Mouse (Mus musculus) gastrocnemius, postnatal 36 days (tissue): ENCODE data around the gene Nrip1. TPM values are rescaled to one million over a fixed set of nuclear protein-coding genes. Genes with fewer than 3 reads are reported as not detected.

Experiments
- DNase-seq, 2 experiments: peaks; one replicate each; pipeline ENCODE4 v3.0.0; 2022
- intact Hi-C: fragments of 180-260 bp; cut with DNase I; formaldehyde crosslinking; loops from one replicate; pipeline ENCODE4 v1.15.1; 2025
- total RNA-seq, 2 experiments: library from RNA; stranded (reverse); gene quantifications; 2 replicates each; pipeline ENCODE4 v1.2.3; 2021

The Nrip1 gene
- total RNA-seq, 2 experiments from 2014 or later = 38.2 to 40.5 TPM

GRCm38 (mm10) chr16:76372941-76373561, 576 bp downstream of the Nrip1 start:
- peak; percentile 78 to 85 for DNase-seq
- intact Hi-C loops = loop anchor here (2.0 to 10.0 kb wide), 4 partner anchors 34 to 392 kb away; no protein-coding TSS in a partner anchor

GRCm38 (mm10) chr16:76372045-76372940, 1.3 kb downstream of the Nrip1 start:
- intact Hi-C loops = loop anchor here (2.0 to 10.0 kb wide), 4 partner anchors 35 to 393 kb away; no protein-coding TSS in a partner anchor
- DNase-seq = peak; percentile 53 to 71

GRCm38 (mm10) chr16:76371614-76371917, 2.1 kb downstream of the Nrip1 start:
- intact Hi-C loops = loop anchor here (5.0 to 10.0 kb wide), 2 partner anchors 164 to 393 kb away; no protein-coding TSS in a partner anchor

GRCm38 (mm10) chr16:76370716-76371613, 2.7 kb downstream of the Nrip1 start:
- intact Hi-C loops = loop anchor here (5.0 to 10.0 kb wide), 2 partner anchors 164 to 394 kb away; no protein-coding TSS in a partner anchor
- DNase-seq = no peak

More at GRCm38 (mm10) chr16:76371614-76371917, 2.1 kb downstream of the Nrip1 start:
- no peak for DNase-seq

GRCm38 (mm10) chr16:76370041-76370715, 3.4 kb downstream of the Nrip1 start:
- intact Hi-C loops = loop anchor here (5.0 to 10.0 kb wide), 2 partner anchors 163 to 395 kb away; no protein-coding TSS in a partner anchor
- DNase-seq = peak in 1 of 2 experiments; percentile 15

- intact Hi-C loops = no loop called here
- DNase-seq = no peak
These were observed 4.4 kb downstream of the Nrip1 start for GRCm38 (mm10) chr16:76369236-76369635.

- intact Hi-C loops = no loop called here
- no peak for DNase-seq
These were observed 6.2 kb downstream of the Nrip1 start for GRCm38 (mm10) chr16:76367261-76367908.

- intact Hi-C loops = no loop called here
- no peak for DNase-seq
These were observed 7.7 kb downstream of the Nrip1 start for GRCm38 (mm10) chr16:76365790-76366406.

- no peak for DNase-seq
- intact Hi-C loops = no loop called here
These were observed 8.4 kb downstream of the Nrip1 start for GRCm38 (mm10) chr16:76365237-76365636.

- DNase-seq = no peak
- intact Hi-C loops = no loop called here
These were observed 10.0 kb downstream of the Nrip1 start for GRCm38 (mm10) chr16:76363641-76364040.

GRCm38 (mm10) chr16:76362982-76363381, 10.6 kb downstream of the Nrip1 start:
- intact Hi-C loops = no loop called here
- DNase-seq = no peak

- intact Hi-C loops = no loop called here
- no peak for DNase-seq
These were observed 13.2 kb downstream of the Nrip1 start for GRCm38 (mm10) chr16:76360441-76360840.

GRCm38 (mm10) chr16:76358757-76359156, 14.9 kb downstream of the Nrip1 start:
- intact Hi-C loops = no loop called here
- DNase-seq = no peak

- intact Hi-C loops = no loop called here
- no peak for DNase-seq
These were observed 15.4 kb downstream of the Nrip1 start for GRCm38 (mm10) chr16:76358128-76358748.

GRCm38 (mm10) chr16:76357155-76357554, 16.5 kb downstream of the Nrip1 start:
- intact Hi-C loops = no loop called here
- DNase-seq = no peak

GRCm38 (mm10) chr16:76355947-76356550, 17.6 kb downstream of the Nrip1 start:
- intact Hi-C loops = no loop called here

GRCm38 (mm10) chr16:76355267-76355666, 18.4 kb downstream of the Nrip1 start:
- intact Hi-C loops = no loop called here
- no peak for DNase-seq

More at GRCm38 (mm10) chr16:76355947-76356550, 17.6 kb downstream of the Nrip1 start:
- no peak for DNase-seq

GRCm38 (mm10) chr16:76354841-76355240, 18.8 kb downstream of the Nrip1 start:
- no peak for DNase-seq
- intact Hi-C loops = no loop called here
